Mouse (Mus musculus) kidney, adult 9 months (tissue): ENCODE results near the gene Uts2.
"Not testable (repeated sequence)": the region's sequence is repeated elsewhere in the genome, so short reads cannot be mapped to it uniquely, and the experiment has no call there.

Experiments
- DNase-seq: peaks from one replicate; pipeline ENCODE4 v3.0.0; 2022

The Uts2 gene

GRCm38 (mm10) chr4:151017356-151017755 lies 20.5 kb downstream of the Uts2 start:
- DNase-seq = not testable (repeated sequence)

- no peak for DNase-seq
Observed at GRCm38 (mm10) chr4:151024152-151024551, 27.3 kb downstream of the Uts2 start.

- DNase-seq = peak; percentile 26
Observed at GRCm38 (mm10) chr4:151027001-151027400, 30.1 kb downstream of the Uts2 start.

- no peak for DNase-seq
Observed at GRCm38 (mm10) chr4:151036521-151036920, 39.6 kb downstream of the Uts2 start.

- DNase-seq = no peak
Observed at GRCm38 (mm10) chr4:151037800-151038199, 40.9 kb downstream of the Uts2 start.

- DNase-seq = no peak
Observed at GRCm38 (mm10) chr4:151041506-151041905, 44.6 kb downstream of the Uts2 start.

- peak; percentile 48 for DNase-seq
Observed at GRCm38 (mm10) chr4:151043281-151043680, 46.4 kb downstream of the Uts2 start.

GRCm38 (mm10) chr4:151044037-151044943 lies 47.4 kb downstream of the Uts2 start, which contains the start of gene Per3:
Gene Per3, minus strand, starts transcription at chr4:151044665.
- peak; percentile 99 for DNase-seq

GRCm38 (mm10) chr4:151044944-151045570 lies 48.2 kb downstream of the Uts2 start:
- DNase-seq = no peak

GRCm38 (mm10) chr4:151046524-151046923 lies 49.6 kb downstream of the Uts2 start:
- DNase-seq = no peak

GRCm38 (mm10) chr4:151051162-151051561 lies 54.3 kb downstream of the Uts2 start:
- DNase-seq = no peak
